Mouse (Mus musculus): Measurements from ENCODE around the gene Pcsk4.
A peak's percentile ranks its signal among the peaks of the same experiment; 100 is the strongest.

The Pcsk4 gene

GRCm38 (mm10) chr10:80299301-80299700 lies 30.0 kb downstream of the Pcsk4 start:
- no peak for DNase-seq (ENCODE audit: inconsistent ontology term)

- peak; percentile 83 for DNase-seq (ENCODE audit: inconsistent ontology term)
Observed at GRCm38 (mm10) chr10:80298571-80299281, 30.6 kb downstream of the Pcsk4 start.

GRCm38 (mm10) chr10:80297526-80298133 lies 31.7 kb downstream of the Pcsk4 start:
- no peak for DNase-seq (ENCODE audit: inconsistent ontology term)

- no peak for DNase-seq (ENCODE audit: inconsistent ontology term)
Observed at GRCm38 (mm10) chr10:80296824-80297223, 32.5 kb downstream of the Pcsk4 start.

GRCm38 (mm10) chr10:80295618-80296425 lies 33.5 kb downstream of the Pcsk4 start, which contains the start of gene Apc2:
TSS of gene Apc2 (plus strand) at chr10:80295977.
- peak; percentile 82 for DNase-seq (ENCODE audit: inconsistent ontology term)

- no peak for DNase-seq (ENCODE audit: inconsistent ontology term)
Observed at GRCm38 (mm10) chr10:80294788-80295303, 34.5 kb downstream of the Pcsk4 start.

GRCm38 (mm10) chr10:80294311-80294710 lies 35.0 kb downstream of the Pcsk4 start:
- DNase-seq (ENCODE audit: inconsistent ontology term): no peak

- no peak for DNase-seq (ENCODE audit: inconsistent ontology term)
Observed at GRCm38 (mm10) chr10:80293325-80293724, 36.0 kb downstream of the Pcsk4 start.

- peak; percentile 97 for DNase-seq (ENCODE audit: inconsistent ontology term)
Observed at GRCm38 (mm10) chr10:80292251-80293146, 36.8 kb downstream of the Pcsk4 start, which contains the start of gene Rps15. TSS of gene Rps15 (plus strand) at chr10:80292453.

GRCm38 (mm10) chr10:80288657-80289056 lies 40.6 kb downstream of the Pcsk4 start:
- no peak for DNase-seq (ENCODE audit: inconsistent ontology term)

- DNase-seq (ENCODE audit: inconsistent ontology term): no peak
Observed at GRCm38 (mm10) chr10:80288097-80288496, 41.2 kb downstream of the Pcsk4 start.

- no peak for DNase-seq (ENCODE audit: inconsistent ontology term)
Observed at GRCm38 (mm10) chr10:80285222-80286070, 43.9 kb downstream of the Pcsk4 start.

GRCm38 (mm10) chr10:80282481-80283441 lies 46.5 kb downstream of the Pcsk4 start:
- no peak for DNase-seq (ENCODE audit: inconsistent ontology term)

GRCm38 (mm10) chr10:80281921-80282371 lies 47.4 kb downstream of the Pcsk4 start:
- DNase-seq (ENCODE audit: inconsistent ontology term): peak; percentile 70

- peak; percentile 52 for DNase-seq (ENCODE audit: inconsistent ontology term)
Observed at GRCm38 (mm10) chr10:80281304-80281703, 48.0 kb downstream of the Pcsk4 start.

- no peak for DNase-seq (ENCODE audit: inconsistent ontology term)
Observed at GRCm38 (mm10) chr10:80279273-80279672, 50.0 kb downstream of the Pcsk4 start.

- DNase-seq (ENCODE audit: inconsistent ontology term): no peak
Observed at GRCm38 (mm10) chr10:80278390-80278789, 50.9 kb downstream of the Pcsk4 start.

GRCm38 (mm10) chr10:80276238-80276637 lies 53.1 kb downstream of the Pcsk4 start:
- no peak for DNase-seq (ENCODE audit: inconsistent ontology term)

GRCm38 (mm10) chr10:80273847-80274246 lies 55.5 kb downstream of the Pcsk4 start:
- no peak for DNase-seq (ENCODE audit: inconsistent ontology term)

Data from Muller cell, postnatal 12 days (primary cell).